Comparison of ENCODE assay signal across 23 mouse cellular contexts in the genomic region with DNA sequence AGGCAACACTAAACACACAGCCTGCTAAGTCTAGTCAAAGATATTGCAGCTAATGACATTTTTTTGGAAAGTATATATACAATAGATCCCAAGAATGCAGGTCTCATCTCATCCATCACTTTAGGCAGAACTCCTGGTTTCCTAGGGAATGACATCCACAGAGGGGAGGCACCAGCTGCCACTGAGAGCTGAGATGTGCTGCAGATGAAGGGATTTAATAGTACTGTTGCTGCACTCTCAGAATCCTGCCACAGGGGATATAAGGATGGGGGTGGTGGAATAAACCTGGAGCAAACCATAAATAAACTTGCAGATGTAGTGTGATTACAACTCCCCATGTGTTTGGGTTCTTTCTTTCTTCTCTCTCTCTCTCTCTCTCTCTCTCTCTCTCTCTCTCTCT.
DNase-seq lines count a peak whose midpoint lies in the region; ATAC-seq and TF ChIP-seq lines count a peak whose summit lies in the region.
"Had no signal": no experiment of that assay in that cellular context is flagged by ENCODE, and none has a peak within 500 bp of the region (broad histone marks: within the 10 kb centered on the region; RNA-seq: fewer than 3 reads in every experiment).

No protein-coding gene starts in this region.

- H3K4me1 ChIP-seq in hindbrain, embryonic 11.5 days (replicated peaks; ENCODE audit: control insufficient read depth, insufficient read depth, low read length), result no peaks in the 10 kb centered on the region
- H3K4me1 ChIP-seq in hindbrain, embryonic 16.5 days (ENCODE audit: control insufficient read depth, insufficient read depth, low read depth, low read length), result no peaks in the 10 kb centered on the region
- H3K4me1 ChIP-seq in midbrain, postnatal 0 days (ENCODE audit: insufficient read depth, low read length), result no peaks in the 10 kb centered on the region
- H3K4me1 ChIP-seq in midbrain, embryonic 11.5 days (ENCODE audit: control insufficient read depth, insufficient read depth, low read length), result no peaks in the 10 kb centered on the region
- no peaks in the 10 kb centered on the region for H3K4me1 ChIP-seq in neural tube, embryonic 13.5 days (replicated peaks)
- H3K4me1 ChIP-seq: embryonic facial prominence, embryonic 12.5 days; embryonic facial prominence, embryonic 15.5 days; hindbrain, embryonic 15.5 days; intestine, embryonic 15.5 days had no signal

- no peaks in the 10 kb centered on the region for H3K36me3 ChIP-seq in hindbrain, embryonic 11.5 days (ENCODE audit: control insufficient read depth, insufficient read depth, low read length)
- no peaks in the 10 kb centered on the region for H3K36me3 ChIP-seq in hindbrain, embryonic 16.5 days (ENCODE audit: control insufficient read depth, insufficient read depth, low read length)
- no peaks in the 10 kb centered on the region for H3K36me3 ChIP-seq in midbrain, postnatal 0 days (ENCODE audit: insufficient read depth, low read length)
- H3K36me3 ChIP-seq in midbrain, embryonic 11.5 days (ENCODE audit: control insufficient read depth, insufficient read depth, low read length), result no peaks in the 10 kb centered on the region
- no peaks in the 10 kb centered on the region for H3K36me3 ChIP-seq in neural tube, embryonic 13.5 days
- H3K36me3 ChIP-seq: embryonic facial prominence, embryonic 12.5 days; embryonic facial prominence, embryonic 15.5 days; hindbrain, embryonic 15.5 days; intestine, embryonic 15.5 days had no signal

- H3K27ac ChIP-seq in hindbrain, embryonic 11.5 days (ENCODE audit: low read depth, low read length), result no peak overlapping the region
- H3K27ac ChIP-seq in hindbrain, embryonic 16.5 days (ENCODE audit: low read depth, low read length), result no peak overlapping the region
- H3K27ac ChIP-seq in midbrain, postnatal 0 days (ENCODE audit: low read depth, low read length), result no peak overlapping the region
- no peak overlapping the region for H3K27ac ChIP-seq in midbrain, embryonic 11.5 days (ENCODE audit: low read depth, low read length)
- H3K27ac ChIP-seq in neural tube, embryonic 13.5 days (replicated peaks), result no peak overlapping the region
- H3K27ac ChIP-seq: embryonic facial prominence, embryonic 12.5 days; embryonic facial prominence, embryonic 15.5 days; heart, adult 2 months; hindbrain, embryonic 15.5 days; intestine, embryonic 15.5 days had no signal

- no peak overlapping the region for H3K9ac ChIP-seq in hindbrain, embryonic 11.5 days (ENCODE audit: low read depth, low read length)
- no peak overlapping the region for H3K9ac ChIP-seq in hindbrain, embryonic 16.5 days (ENCODE audit: low read depth, low read length)
- H3K9ac ChIP-seq in midbrain, postnatal 0 days (replicated peaks; ENCODE audit: low read length, poor library complexity, severe bottlenecking), result no peak overlapping the region
- H3K9ac ChIP-seq in midbrain, embryonic 11.5 days (ENCODE audit: low read length), result no peak overlapping the region
- H3K9ac ChIP-seq in neural tube, embryonic 13.5 days, result no peak overlapping the region
- H3K9ac ChIP-seq: embryonic facial prominence, embryonic 12.5 days; embryonic facial prominence, embryonic 15.5 days; hindbrain, embryonic 15.5 days; intestine, embryonic 15.5 days had no signal

- TF ChIP-seq POLR2A in brain, embryonic 14.5 days (IDR thresholded peaks at IDR 0.05; ENCODE audit: borderline replicate concordance, extremely low read depth, insufficient read depth, insufficient read length, poor library complexity, severe bottlenecking), result no peak

- H3K4me3 ChIP-seq in hindbrain, embryonic 11.5 days (ENCODE audit: low read depth, low read length), result no peak overlapping the region
- H3K4me3 ChIP-seq in hindbrain, embryonic 16.5 days (ENCODE audit: low read length), result no peak overlapping the region
- no peak overlapping the region for H3K4me3 ChIP-seq in midbrain, postnatal 0 days (ENCODE audit: low read depth, low read length)
- H3K4me3 ChIP-seq in midbrain, embryonic 11.5 days (ENCODE audit: low read depth, low read length), result no peak overlapping the region
- H3K4me3 ChIP-seq in neural tube, embryonic 13.5 days, result no peak overlapping the region
- H3K4me3 ChIP-seq: embryonic facial prominence, embryonic 12.5 days; embryonic facial prominence, embryonic 15.5 days; heart, adult 2 months; hindbrain, embryonic 15.5 days; intestine, embryonic 15.5 days had no signal

- no peaks in the 10 kb centered on the region for H3K9me3 ChIP-seq in hindbrain, embryonic 11.5 days (ENCODE audit: control insufficient read depth, low read length)
- H3K9me3 ChIP-seq in hindbrain, embryonic 16.5 days (ENCODE audit: control insufficient read depth, low read length), result no peaks in the 10 kb centered on the region
- H3K9me3 ChIP-seq in midbrain, postnatal 0 days (ENCODE audit: low read length), result no peaks in the 10 kb centered on the region
- no peaks in the 10 kb centered on the region for H3K9me3 ChIP-seq in midbrain, embryonic 11.5 days (ENCODE audit: control insufficient read depth, low read length)
- H3K9me3 ChIP-seq in neural tube, embryonic 13.5 days, result no peaks in the 10 kb centered on the region
- H3K9me3 ChIP-seq: embryonic facial prominence, embryonic 12.5 days; embryonic facial prominence, embryonic 15.5 days; hindbrain, embryonic 15.5 days; intestine, embryonic 15.5 days had no signal

- no peak for DNase-seq in hindbrain, embryonic 11.5 days (ENCODE audit: low spot score)
- DNase-seq in midbrain, postnatal 0 days (ENCODE audit: low spot score), result peak; percentile 3
- DNase-seq in midbrain, embryonic 11.5 days (ENCODE audit: low spot score, missing footprints), result no peak
- DNase-seq in brain, embryonic 14.5 days (ENCODE audit: low read depth), result peak; percentile 36
- DNase-seq in thymus, postnatal 36 days, result no peak
- DNase-seq: adrenal gland, adult 2 months; adrenal gland, postnatal 14 days; cerebellum, adult 11-12 months; cerebellum, adult 8-10 months; cerebellum, postnatal 10 days; cerebellum, postnatal 36 days; gastrocnemius, postnatal 10 days; gastrocnemius, postnatal 36 days; heart, adult 2 months had no signal

- peak; percentile 56; the same call in 1 of the 2 replicates for ATAC-seq in hindbrain, embryonic 11.5 days (ENCODE audit: low FRiP score)
- ATAC-seq in hindbrain, embryonic 16.5 days, result no peak
- no peak for ATAC-seq in midbrain, postnatal 0 days (ENCODE audit: low FRiP score)
- ATAC-seq in midbrain, embryonic 11.5 days (ENCODE audit: low FRiP score), result no peak
- ATAC-seq in neural tube, embryonic 13.5 days (ENCODE audit: low read depth), result peak; percentile 56; the same call in 1 of the 2 replicates
- ATAC-seq: CD4-positive, CD25-positive, alpha-beta regulatory T cell, adult 4 months; forebrain, embryonic 16.5 days; intestine, embryonic 15.5 days had no signal

- H3K27me3 ChIP-seq in hindbrain, embryonic 11.5 days (ENCODE audit: control insufficient read depth, insufficient read depth, low read length), result 0 out of 2 replicates have a peak, but pooled peaks cover 2% of the 10 kb centered on the region
- no peaks in the 10 kb centered on the region for H3K27me3 ChIP-seq in hindbrain, embryonic 16.5 days (replicated peaks; ENCODE audit: control insufficient read depth, insufficient read depth, low read length)
- no peaks in the 10 kb centered on the region for H3K27me3 ChIP-seq in midbrain, postnatal 0 days (ENCODE audit: insufficient read depth, low read length)
- H3K27me3 ChIP-seq in midbrain, embryonic 11.5 days (ENCODE audit: control insufficient read depth, insufficient read depth, low read length), result 0 out of 2 replicates have a peak, but pooled peaks cover 3% of the 10 kb centered on the region
- H3K27me3 ChIP-seq in neural tube, embryonic 13.5 days, result peaks cover 25% of the 10 kb centered on the region
- H3K27me3 ChIP-seq: embryonic facial prominence, embryonic 12.5 days; embryonic facial prominence, embryonic 15.5 days; hindbrain, embryonic 15.5 days; intestine, embryonic 15.5 days had no signal

- H3K4me2 ChIP-seq in hindbrain, embryonic 11.5 days (replicated peaks; ENCODE audit: low read depth, low read length), result no peak overlapping the region
- no peak overlapping the region for H3K4me2 ChIP-seq in hindbrain, embryonic 16.5 days (ENCODE audit: low read length)
- H3K4me2 ChIP-seq in midbrain, postnatal 0 days (ENCODE audit: low read depth, low read length, poor library complexity, severe bottlenecking), result no peak overlapping the region
- no peak overlapping the region for H3K4me2 ChIP-seq in midbrain, embryonic 11.5 days
- H3K4me2 ChIP-seq in neural tube, embryonic 13.5 days, result no peak overlapping the region
- H3K4me2 ChIP-seq: embryonic facial prominence, embryonic 12.5 days; embryonic facial prominence, embryonic 15.5 days; heart, embryonic 11.5 days; hindbrain, embryonic 15.5 days; intestine, embryonic 15.5 days had no signal

- no peak for TF ChIP-seq CTCF in midbrain, postnatal 0 days (IDR thresholded peaks at IDR 0.05)
- TF ChIP-seq CTCF in brain, embryonic 14.5 days (IDR thresholded peaks at IDR 0.05; ENCODE audit: borderline replicate concordance, extremely low read depth, insufficient read depth, insufficient read length), result no peak

Comparison
In these comparisons a context has a peak if more than half of its experiments do, and no peak if none do; other contexts are left out.
1. ATAC-seq: peak in hindbrain, embryonic 11.5 days (single experiment) and neural tube, embryonic 13.5 days (single experiment); none in hindbrain, embryonic 16.5 days (single experiment), midbrain, postnatal 0 days (single experiment) and midbrain, embryonic 11.5 days (single experiment).
2. DNase-seq: peak in midbrain, postnatal 0 days (single experiment) and brain, embryonic 14.5 days (single experiment); none in hindbrain, embryonic 11.5 days (single experiment), midbrain, embryonic 11.5 days (single experiment) and thymus, postnatal 36 days (0 of 2).